Mouse (Mus musculus): ENCODE data around the gene Irs3.

Irs3 gene

GRCm38 (mm10) chr5:137654746-137655145, 9.2 kb upstream of the Irs3 start:
- no peak for DNase-seq

- DNase-seq = no peak
These were observed 7.9 kb upstream of the Irs3 start for GRCm38 (mm10) chr5:137653366-137653765.

GRCm38 (mm10) chr5:137652474-137652873, 7.0 kb upstream of the Irs3 start:
- peak; percentile 84 for DNase-seq

GRCm38 (mm10) chr5:137649669-137650571, 4.4 kb upstream of the Irs3 start:
- no peak for DNase-seq

- no peak for DNase-seq
These were observed 3.7 kb upstream of the Irs3 start for GRCm38 (mm10) chr5:137649251-137649650.

GRCm38 (mm10) chr5:137647827-137648601, 2.5 kb upstream of the Irs3 start:
- DNase-seq = no peak

- peak; percentile 40 for DNase-seq
These were observed 343 bp downstream of the Irs3 start for GRCm38 (mm10) chr5:137645091-137645651.

GRCm38 (mm10) chr5:137644484-137644883, 1.0 kb downstream of the Irs3 start:
- DNase-seq = no peak

GRCm38 (mm10) chr5:137642886-137643285, 2.6 kb downstream of the Irs3 start:
- DNase-seq = no peak

GRCm38 (mm10) chr5:137641054-137641453, 4.5 kb downstream of the Irs3 start, which contains the start of gene Sap25:
Gene Sap25, plus strand, starts transcription at chr5:137641334.
- no peak for DNase-seq

- DNase-seq = no peak
These were observed 6.0 kb downstream of the Irs3 start for GRCm38 (mm10) chr5:137639472-137639871.

- DNase-seq = no peak
These were observed 12.0 kb downstream of the Irs3 start for GRCm38 (mm10) chr5:137633397-137634084.

- no peak for DNase-seq
These were observed 13.9 kb downstream of the Irs3 start for GRCm38 (mm10) chr5:137631591-137631990.

GRCm38 (mm10) chr5:137631171-137631570, 14.3 kb downstream of the Irs3 start:
- peak; percentile 43 for DNase-seq

- DNase-seq = peak; percentile 83
These were observed 14.9 kb downstream of the Irs3 start for GRCm38 (mm10) chr5:137630602-137631001.

- DNase-seq = peak; percentile 82
These were observed 15.5 kb downstream of the Irs3 start for GRCm38 (mm10) chr5:137629906-137630545.

- peak; percentile 89 for DNase-seq
These were observed 16.2 kb downstream of the Irs3 start for GRCm38 (mm10) chr5:137629306-137629721.

GRCm38 (mm10) chr5:137628498-137629305, 16.8 kb downstream of the Irs3 start, which contains the start of the genes Fbxo24, Lrch4 and Gm20605:
Gene Fbxo24, minus strand, starts transcription at chr5:137629002.
Gene Lrch4, plus strand, starts transcription at chr5:137629121.
Gene Gm20605, plus strand, starts transcription at chr5:137629175.
- peak; percentile 100 for DNase-seq

GRCm38 (mm10) chr5:137627991-137628390, 17.5 kb downstream of the Irs3 start:
- peak; percentile 54 for DNase-seq

GRCm38 (mm10) chr5:137623937-137624530, 21.5 kb downstream of the Irs3 start:
- no peak for DNase-seq

- no peak for DNase-seq
These were observed 30.2 kb downstream of the Irs3 start for GRCm38 (mm10) chr5:137615347-137615746.

All from kidney, postnatal 14 days (tissue).